Mouse (Mus musculus) ES-E14 (cell line): ENCODE data around the gene Cnbp. TPM values are rescaled to one million over a fixed set of nuclear protein-coding genes. Genes with fewer than 3 reads are reported as not detected.

ENCODE experiments used
- DNase-seq: peaks from one replicate; pipeline ENCODE4 v3.0.0-alpha.2; 2013; ENCODE audit warnings: low read depth, low spot score
- H3K27ac ChIP-seq: 2 replicates; pipeline ENCODE4 v1.5.1; 2012; ENCODE audit warnings: low read depth, mild to moderate bottlenecking, low read length, moderate library complexity, mixed read lengths; ENCODE audit not compliant: poor library complexity, insufficient read depth, severe bottlenecking
- H3K36me3 ChIP-seq: 2 replicates; pipeline ENCODE4 v1.6.1; 2012; ENCODE audit warnings: mild to moderate bottlenecking, low read length, moderate library complexity, mixed read lengths; ENCODE audit not compliant: control insufficient read depth, poor library complexity, insufficient read depth, severe bottlenecking
- H3K4me1 ChIP-seq, 2 experiments: fragments of 150-350 bp in 1 of 2; sonication (generic) in 1 of 2; 2 replicates each; pipeline ENCODE4 v1.6.1; 2012; ENCODE audit warnings: low read length in 2 of 2, mild to moderate bottlenecking in 1 of 2, mixed read lengths in 1 of 2; ENCODE audit not compliant: control insufficient read depth in 2 of 2, insufficient read depth in 2 of 2, poor library complexity in 1 of 2
- H3K4me3 ChIP-seq, 2 experiments: fragments of 150-350 bp in 1 of 2; sonication (generic) in 1 of 2; 2 replicates each; pipeline ENCODE4 v1.5.1; 2012; ENCODE audit warnings: low read length in 2 of 2, low read depth in 1 of 2, mild to moderate bottlenecking in 1 of 2, mixed read lengths in 1 of 2; ENCODE audit not compliant: insufficient read depth in 1 of 2, poor library complexity in 1 of 2, severe bottlenecking in 1 of 2
- H3K9ac ChIP-seq: 2 replicates; pipeline ENCODE4 v1.6.1; 2012; ENCODE audit warnings: low read depth, mild to moderate bottlenecking, low read length, mixed read lengths; ENCODE audit not compliant: poor library complexity, insufficient read depth, severe bottlenecking
- H3K9me3 ChIP-seq: fragments of 150-350 bp; sonication (generic); 2 replicates; pipeline ENCODE4 v1.6.1; 2012; ENCODE audit warnings: low read depth, mild to moderate bottlenecking, low read length; ENCODE audit not compliant: control insufficient read depth, insufficient read depth
- CHD2 ChIP-seq: IDR thresholded peaks from 2 replicates; pipeline ENCODE4 v1.6.1; 2014; ENCODE audit warnings: mild to moderate bottlenecking, low read depth, low read length, inconsistent platforms
- HCFC1 ChIP-seq: IDR thresholded peaks from 2 replicates; pipeline ENCODE4 v1.6.1; 2012; ENCODE audit warnings: low read length, inconsistent platforms, borderline replicate concordance; ENCODE audit not compliant: insufficient read depth
- MAFK ChIP-seq: IDR thresholded peaks from 2 replicates; pipeline ENCODE4 v1.6.1; 2014; ENCODE audit warnings: mild to moderate bottlenecking, low read depth, low read length, inconsistent platforms; ENCODE audit not compliant: insufficient read depth
- ZC3H11A ChIP-seq: IDR thresholded peaks from 2 replicates; pipeline ENCODE4 v1.6.1; 2012; ENCODE audit warnings: low read depth, mild to moderate bottlenecking, inconsistent platforms, low read length, borderline replicate concordance
- ZNF384 ChIP-seq: IDR thresholded peaks from 2 replicates; pipeline ENCODE4 v1.6.1; 2012; ENCODE audit warnings: low read depth, low read length, inconsistent platforms
- in situ Hi-C, 2 experiments: fragments of 600-800 bp; cut with MboI; formaldehyde crosslinking; loops; one replicate each; pipeline ENCODE4 v1.15.1; 2025; ENCODE audit warnings: low sequenced_read_pairs in 2 of 2, inconsistent platforms in 1 of 2; ENCODE audit not compliant: unreplicated experiment in 2 of 2
- total RNA-seq: library from RNA; depleted of rRNA; stranded (reverse); fragments of 300-350 nt; gene quantifications from 2 replicates; pipeline ENCODE4 v1.2.3, GENCODE M21; 2012

Gene Cnbp
- total RNA-seq, 1 experiment = 562 TPM

DNA sequence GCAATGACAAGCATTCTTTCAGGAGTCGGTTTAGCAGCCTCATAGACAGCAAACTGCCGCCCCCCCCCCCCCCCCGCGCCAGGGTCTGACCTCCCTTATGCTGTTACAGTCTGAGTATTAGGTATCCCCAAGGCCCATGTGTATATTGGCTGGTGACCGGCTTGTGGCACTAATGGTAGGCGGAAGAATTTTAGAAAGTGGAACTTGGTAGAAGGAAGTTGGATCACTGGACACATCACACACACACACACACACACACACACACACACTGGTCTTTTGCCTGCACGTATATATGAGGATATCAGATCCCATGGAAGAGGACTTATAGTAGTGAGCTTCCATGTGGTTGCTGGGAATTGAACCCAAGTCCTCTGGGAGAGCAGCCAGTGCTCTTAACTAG is 48.4 kb downstream of the Cnbp start:
- DNase-seq = no peak
- Histone ChIP-seq H3K36me3 (no peaks in the 10 kb centered on the region), H3K9me3 (no peaks in the 10 kb centered on the region), H3K4me1 (peaks cover 0 to 2% of the 10 kb centered on the region in 2 experiments; a peak in 1 of 4 replicates), H3K4me3 (no peak overlapping the region), H3K9ac (no peak overlapping the region), H3K27ac (no peak overlapping the region)
- in situ Hi-C loops = no loop called here
- TF ChIP-seq ZC3H11A = no peak
- no peak for TF ChIP-seq CHD2
- TF ChIP-seq MAFK = no peak
- no peak for TF ChIP-seq HCFC1
- TF ChIP-seq ZNF384 = no peak

DNA sequence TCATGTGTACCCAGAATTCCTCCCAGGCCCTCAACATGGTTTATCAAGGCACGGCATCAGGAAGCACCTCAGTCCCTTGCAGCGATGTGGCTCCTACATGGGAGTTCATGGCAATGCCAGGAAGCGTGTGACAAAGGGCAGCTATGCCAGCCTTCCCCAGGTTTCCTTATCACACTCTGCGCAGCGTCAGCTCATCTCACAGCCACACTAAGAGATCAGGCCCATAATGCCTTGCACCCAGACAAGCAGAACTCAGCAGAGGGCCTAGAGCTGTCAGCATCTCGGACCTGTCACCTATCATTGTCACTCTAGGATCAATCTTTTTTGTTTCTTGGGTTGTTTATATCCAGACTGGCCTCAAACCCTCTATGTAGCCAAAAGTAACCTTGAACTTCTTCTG is 51.3 kb downstream of the Cnbp start:
- Histone ChIP-seq H3K27ac (no peak overlapping the region), H3K9ac (no peak overlapping the region), H3K4me3 (no peak overlapping the region), H3K4me1 (peaks cover 9 to 19% of the 10 kb centered on the region in 2 experiments), H3K36me3 (no peaks in the 10 kb centered on the region), H3K9me3 (no peaks in the 10 kb centered on the region)
- in situ Hi-C loops = no loop called here
- no peak for DNase-seq
- TF ChIP-seq MAFK = no peak
- TF ChIP-seq HCFC1 = no peak
- TF ChIP-seq ZC3H11A = no peak
- TF ChIP-seq CHD2 = no peak
- TF ChIP-seq ZNF384 = no peak

DNA sequence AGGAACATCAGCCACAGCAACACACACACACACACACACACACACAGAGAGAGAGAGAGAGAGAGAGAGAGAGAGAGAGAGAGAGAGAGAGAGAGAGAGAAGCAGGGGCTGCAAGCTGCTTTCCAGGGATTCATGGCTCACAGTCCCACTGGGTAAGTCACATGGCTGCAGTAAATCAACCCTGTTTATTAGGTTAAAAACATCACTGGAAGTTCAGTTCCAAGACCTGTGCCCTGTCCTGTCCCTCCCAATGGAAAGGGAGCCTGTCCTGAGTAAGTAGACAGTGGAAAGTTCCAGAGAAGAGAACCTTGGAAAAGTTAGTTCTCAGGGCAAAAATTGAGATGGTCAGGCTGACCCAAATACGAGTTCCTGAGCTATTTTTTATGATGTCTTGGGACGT is 53.6 kb downstream of the Cnbp start:
- Histone ChIP-seq H3K9me3 (no peaks in the 10 kb centered on the region), H3K9ac (no peak overlapping the region), H3K4me3 (no peak overlapping the region), H3K36me3 (no peaks in the 10 kb centered on the region; the same call in 1 of the 2 replicates), H3K27ac (no peak overlapping the region), H3K4me1 (peaks cover 9 to 24% of the 10 kb centered on the region in 2 experiments)
- TF ChIP-seq MAFK = no peak
- no peak for TF ChIP-seq ZC3H11A
- no peak for TF ChIP-seq CHD2
- no peak for TF ChIP-seq HCFC1
- no peak for TF ChIP-seq ZNF384
- in situ Hi-C loops = no loop called here
- DNase-seq = no peak

DNA sequence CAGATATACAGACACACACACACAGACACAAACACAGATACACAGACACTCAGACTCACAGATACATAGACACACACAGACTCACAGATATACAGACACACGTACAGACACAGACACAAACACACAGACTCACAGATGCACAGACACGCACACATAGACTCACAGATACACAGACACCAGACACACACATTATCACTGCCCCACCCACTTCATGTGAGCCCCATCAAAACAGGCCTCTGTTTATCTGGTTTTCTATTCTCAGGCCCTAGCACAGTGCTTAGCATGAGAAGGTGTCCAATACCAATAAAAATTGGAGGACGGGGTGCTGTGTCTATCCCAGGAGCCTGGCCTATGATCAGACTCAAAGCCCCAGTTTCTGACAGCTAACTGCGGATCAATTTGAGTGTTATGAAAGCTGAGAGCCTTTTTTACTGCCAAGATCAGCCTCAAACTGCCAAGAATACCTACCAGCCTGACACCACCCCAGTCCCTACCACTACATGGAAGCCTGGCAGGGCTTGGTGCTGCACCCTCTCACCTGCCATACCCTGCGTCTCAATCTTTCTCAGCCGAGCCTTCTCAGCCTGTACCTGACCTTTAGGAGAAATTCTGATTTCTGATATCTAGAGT is 54.5 kb downstream of the Cnbp start:
- Histone ChIP-seq H3K4me3 (no peak overlapping the region), H3K27ac (no peak overlapping the region), H3K36me3 (no peaks in the 10 kb centered on the region; the same call in 1 of the 2 replicates), H3K4me1 (peaks cover 9 to 24% of the 10 kb centered on the region in 2 experiments), H3K9me3 (no peaks in the 10 kb centered on the region), H3K9ac (no peak overlapping the region)
- in situ Hi-C loops = no loop called here
- no peak for DNase-seq
- no peak for TF ChIP-seq CHD2
- TF ChIP-seq ZC3H11A = no peak
- no peak for TF ChIP-seq ZNF384
- no peak for TF ChIP-seq MAFK
- TF ChIP-seq HCFC1 = no peak
